In the genomic region with DNA sequence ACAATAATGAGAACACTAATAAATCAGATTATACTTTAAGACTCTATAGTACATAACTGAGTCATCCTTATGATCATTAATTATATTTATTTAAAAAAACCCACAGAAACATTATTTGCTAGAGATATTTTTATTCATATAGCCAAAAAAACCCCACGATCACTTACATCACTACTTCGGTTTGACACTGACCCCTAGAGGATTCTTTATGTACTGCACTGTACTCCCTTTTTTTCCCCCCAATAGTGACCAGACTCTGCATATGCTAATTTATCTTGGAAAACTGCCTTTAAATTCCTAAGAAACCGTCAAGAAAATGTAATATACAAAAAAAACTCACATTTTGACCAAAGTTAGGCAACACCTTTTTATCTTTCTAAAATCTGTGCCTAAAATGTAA, we compare ENCODE assay signal across 10 mouse cellular contexts.
DNase-seq lines count a peak whose midpoint lies in the region; ATAC-seq lines count a peak whose summit lies in the region.
"Had no signal": no experiment of that assay in that cellular context is flagged by ENCODE, and none has a peak within 500 bp of the region (broad histone marks: within the 10 kb centered on the region; RNA-seq: fewer than 3 reads in every experiment).

No protein-coding gene starts in this region.

- H3K36me3 ChIP-seq in hindbrain, embryonic 14.5 days (replicated peaks; ENCODE audit: control insufficient read depth, insufficient read depth), result peaks cover 68% of the 10 kb centered on the region
- peaks cover 9% of the 10 kb centered on the region for H3K36me3 ChIP-seq in hindbrain, embryonic 10.5 days

- no peak overlapping the region for H3K4me3 ChIP-seq in hindbrain, embryonic 14.5 days (replicated peaks; ENCODE audit: low read length)
- H3K4me3 ChIP-seq in hindbrain, embryonic 10.5 days, result no peak overlapping the region
- H3K4me3 ChIP-seq: neural tube, embryonic 12.5 days had no signal

- H3K4me1 ChIP-seq in hindbrain, embryonic 14.5 days (replicated peaks; ENCODE audit: control insufficient read depth, insufficient read depth, low read length), result no peaks in the 10 kb centered on the region
- H3K4me1 ChIP-seq in hindbrain, embryonic 10.5 days (replicated peaks), result no peaks in the 10 kb centered on the region
- H3K4me1 ChIP-seq: neural tube, embryonic 12.5 days had no signal

- no peak overlapping the region for H3K27ac ChIP-seq in hindbrain, embryonic 14.5 days
- H3K27ac ChIP-seq in hindbrain, embryonic 10.5 days, result no peak overlapping the region
- H3K27ac ChIP-seq: neural tube, embryonic 12.5 days had no signal

- no peaks in the 10 kb centered on the region for H3K9me3 ChIP-seq in hindbrain, embryonic 14.5 days (ENCODE audit: control insufficient read depth, low read length)
- H3K9me3 ChIP-seq in hindbrain, embryonic 10.5 days, result no peaks in the 10 kb centered on the region
- H3K9me3 ChIP-seq: neural tube, embryonic 12.5 days had no signal

- no peaks in the 10 kb centered on the region for H3K27me3 ChIP-seq in hindbrain, embryonic 14.5 days (ENCODE audit: control insufficient read depth, insufficient read depth, low read length)
- no peaks in the 10 kb centered on the region for H3K27me3 ChIP-seq in hindbrain, embryonic 10.5 days (ENCODE audit: insufficient read depth, poor library complexity, severe bottlenecking)
- H3K27me3 ChIP-seq: neural tube, embryonic 12.5 days had no signal

- DNase-seq in hindbrain, embryonic 14.5 days (ENCODE audit: low spot score), result peak; percentile 72
- no peak for DNase-seq in hindbrain, embryonic 10.5 days (ENCODE audit: low spot score)
- peak; percentile 39 for DNase-seq in A20 (ENCODE audit: low read depth, low spot score)
- peak; percentile 62 for DNase-seq in NIH3T3 (ENCODE audit: low read depth)
- DNase-seq in thymus, postnatal 25 days, result no peak
- DNase-seq in yolk sac, embryonic 10.5 days (ENCODE audit: low spot score), result no peak
- DNase-seq: adrenal gland, postnatal 14 days had no signal

- H3K4me2 ChIP-seq in hindbrain, embryonic 14.5 days (replicated peaks), result no peak overlapping the region
- H3K4me2 ChIP-seq: neural tube, embryonic 12.5 days had no signal

- no peak for ATAC-seq in hindbrain, embryonic 14.5 days (ENCODE audit: low FRiP score)
- peak; percentile 58 to 59; a peak in 3 of 4 replicates for ATAC-seq in hematopoietic stem cell, adult 5-6 weeks (replicated peaks in 1 of 2; ENCODE audit: insufficient read depth in 1 of 2, low FRiP score in 2 of 2, low TSS enrichment in 1 of 2, low read depth in 1 of 2, poor library complexity in 2 of 2, severe bottlenecking in 2 of 2)
- ATAC-seq in erythroid progenitor cell, adult 5-6 weeks (replicated peaks; ENCODE audit: low FRiP score, poor library complexity, severe bottlenecking), result no peak

- 13% methylated on average over 3 of the region's 3 CpGs for WGBS in hindbrain, embryonic 14.5 days
- 25% methylated on average over 3 of the region's 3 CpGs for WGBS in hindbrain, embryonic 10.5 days

- no peak overlapping the region for H3K9ac ChIP-seq in hindbrain, embryonic 14.5 days
- H3K9ac ChIP-seq: neural tube, embryonic 12.5 days had no signal

Comparison
In these comparisons a context has a peak if more than half of its experiments do, and no peak if none do; other contexts are left out.
1. DNase-seq: peak in hindbrain, embryonic 14.5 days (single experiment), A20 (single experiment) and NIH3T3 (single experiment); none in hindbrain, embryonic 10.5 days (single experiment), thymus, postnatal 25 days (single experiment) and yolk sac, embryonic 10.5 days (single experiment).
2. ATAC-seq: peak in hematopoietic stem cell, adult 5-6 weeks (2 of 2); none in hindbrain, embryonic 14.5 days (single experiment) and erythroid progenitor cell, adult 5-6 weeks (single experiment).